Mouse (Mus musculus): Measurements from ENCODE around the gene Galk1.

DNA sequence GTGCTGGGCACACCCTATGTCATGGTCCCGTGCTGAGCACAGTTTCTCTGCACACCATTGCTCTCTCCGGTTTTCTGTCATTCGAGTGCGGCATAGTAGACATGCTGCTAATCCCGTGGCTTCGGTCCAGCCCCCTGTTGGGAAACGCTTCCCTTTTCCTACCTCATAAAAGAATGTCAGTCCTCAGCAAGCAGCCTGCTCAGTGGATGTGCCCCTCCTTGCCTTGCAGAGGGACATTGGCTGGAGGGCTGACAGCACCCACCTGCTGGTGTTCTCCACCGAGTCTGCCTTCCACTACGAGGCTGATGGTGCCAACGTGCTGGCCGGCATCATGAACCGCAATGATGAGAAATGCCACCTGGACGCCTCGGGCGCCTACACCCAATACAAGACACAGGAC, 30.0 kb downstream of the Galk1 start:
- TF ChIP-seq CTCF (IDR thresholded peaks at IDR 0.05; ENCODE audit: control insufficient read depth, insufficient read depth, low read length) (no peak), POLR2A (IDR thresholded peaks at IDR 0.05; ENCODE audit: borderline replicate concordance, control insufficient read depth, low read depth, low read length) (no peak)

Data from bone marrow, adult 2 months (tissue).